Mouse (Mus musculus) MEL (cell line): ENCODE data around the gene Gm9767. TPM values are rescaled to one million over a fixed set of nuclear protein-coding genes. Genes with fewer than 3 reads are reported as not detected.

Experiments used
- DNase-seq: peaks from one replicate; pipeline ENCODE4 v3.0.0; 2011; ENCODE audit warnings: low read depth, low spot score
- H3K27ac ChIP-seq: 2 replicates; pipeline ENCODE4 v1.5.1; 2012; ENCODE audit warnings: low read depth, mild to moderate bottlenecking, control low read depth, low read length, moderate library complexity; ENCODE audit not compliant: control insufficient read depth
- H3K27me3 ChIP-seq, 2 experiments: fragments of 150-350 bp in 1 of 2; sonication (generic) in 1 of 2; 2 replicates each; pipeline ENCODE4 v1.6.1; 2012; ENCODE audit warnings: low read length in 2 of 2, mild to moderate bottlenecking in 2 of 2, improper control_type of control experiment in 1 of 2, moderate library complexity in 1 of 2; ENCODE audit not compliant: insufficient read depth in 2 of 2, control insufficient read depth in 1 of 2
- H3K36me3 ChIP-seq, 2 experiments: 2 replicates each; pipeline ENCODE4 v1.6.1; 2012 to 2014; ENCODE audit warnings: low read length in 2 of 2, improper control_type of control experiment in 1 of 2, inconsistent platforms in 1 of 2, mild to moderate bottlenecking in 1 of 2; ENCODE audit not compliant: insufficient read depth in 2 of 2, control insufficient read depth in 1 of 2
- H3K4me1 ChIP-seq, 2 experiments: fragments of 150-350 bp in 1 of 2; sonication (generic) in 1 of 2; 2 replicates each; pipeline ENCODE4 v1.6.1; 2012; ENCODE audit warnings: low read length in 2 of 2, improper control_type of control experiment in 1 of 2, mild to moderate bottlenecking in 1 of 2; ENCODE audit not compliant: insufficient read depth in 2 of 2, control insufficient read depth in 1 of 2
- H3K4me3 ChIP-seq, 2 experiments: fragments of 150-350 bp in 1 of 2; sonication (generic) in 1 of 2; 2 replicates each; pipeline ENCODE4 v1.5.1; 2012; ENCODE audit warnings: low read depth in 2 of 2, low read length in 2 of 2, mild to moderate bottlenecking in 2 of 2, moderate library complexity in 2 of 2, control low read depth in 1 of 2, improper control_type of control experiment in 1 of 2; ENCODE audit not compliant: control insufficient read depth in 1 of 2, insufficient read depth in 1 of 2
- H3K79me2 ChIP-seq: 2 replicates; pipeline ENCODE4 v1.6.1; 2012; ENCODE audit warnings: mild to moderate bottlenecking, low read length, moderate library complexity; ENCODE audit not compliant: control insufficient read depth, poor library complexity, insufficient read depth
- H3K9ac ChIP-seq: 2 replicates; pipeline ENCODE4 v1.6.1; 2012; ENCODE audit warnings: low read depth, mild to moderate bottlenecking, control low read depth, low read length, moderate library complexity; ENCODE audit not compliant: control insufficient read depth, poor library complexity, severe bottlenecking
- H3K9me3 ChIP-seq: fragments of 150-350 bp; sonication (generic); replicated peaks from 2 replicates; pipeline ENCODE4 v1.6.1; 2012; ENCODE audit warnings: mild to moderate bottlenecking, low read length, improper control_type of control experiment, moderate library complexity; ENCODE audit not compliant: insufficient read depth
- BHLHE40 ChIP-seq: IDR thresholded peaks from 2 replicates; pipeline ENCODE4 v1.6.1; 2012; ENCODE audit warnings: low read depth, mild to moderate bottlenecking, inconsistent platforms, low read length, improper control_type of control experiment, borderline replicate concordance
- MAFK ChIP-seq: IDR thresholded peaks from 2 replicates; pipeline ENCODE4 v1.6.1; 2011; ENCODE audit warnings: low read depth, mild to moderate bottlenecking, low read length, improper control_type of control experiment, borderline replicate concordance
- MXI1 ChIP-seq: IDR thresholded peaks from 2 replicates; pipeline ENCODE4 v1.6.1; 2011; ENCODE audit warnings: mild to moderate bottlenecking, low read depth, low read length, improper control_type of control experiment
- MYC ChIP-seq: IDR thresholded peaks from 2 replicates; pipeline ENCODE4 v1.6.1; 2011; ENCODE audit warnings: low read depth, mild to moderate bottlenecking, low read length, improper control_type of control experiment, moderate library complexity
- NRF1 ChIP-seq: IDR thresholded peaks from 2 replicates; pipeline ENCODE4 v1.6.1; 2014; ENCODE audit warnings: low read depth, mild to moderate bottlenecking, inconsistent platforms, low read length, improper control_type of control experiment, moderate library complexity; ENCODE audit not compliant: poor library complexity, insufficient read depth, severe bottlenecking
- POLR2A ChIP-seq, 2 experiments: IDR thresholded peaks; 2 replicates each; pipeline ENCODE4 v1.6.1; 2011 to 2012; ENCODE audit warnings: low read length in 2 of 2, mild to moderate bottlenecking in 2 of 2, control low read depth in 1 of 2, improper control_type of control experiment in 1 of 2, low read depth in 1 of 2, moderate library complexity in 1 of 2; ENCODE audit not compliant: control insufficient read depth in 1 of 2, insufficient read depth in 1 of 2, poor library complexity in 1 of 2
- POLR2AphosphoS2 ChIP-seq: IDR thresholded peaks from 2 replicates; pipeline ENCODE4 v1.6.1; 2011; ENCODE audit warnings: low read length, improper control_type of control experiment
- SIN3A ChIP-seq: IDR thresholded peaks from 2 replicates; pipeline ENCODE4 v1.6.1; 2012; ENCODE audit warnings: low read length, improper control_type of control experiment, inconsistent platforms
- TAL1 ChIP-seq: IDR thresholded peaks from 2 replicates; pipeline ENCODE4 v1.6.1; 2012; ENCODE audit warnings: mild to moderate bottlenecking, inconsistent platforms, low read length, moderate library complexity, mixed read lengths
- TBP ChIP-seq: IDR thresholded peaks from 2 replicates; pipeline ENCODE4 v1.8.0; 2011; ENCODE audit warnings: low read depth, low read length, improper control_type of control experiment
- USF1 ChIP-seq: IDR thresholded peaks from 2 replicates; pipeline ENCODE4 v1.6.1; 2014; ENCODE audit warnings: low read depth, mild to moderate bottlenecking, inconsistent platforms, low read length, improper control_type of control experiment, moderate library complexity
- USF2 ChIP-seq, 2 experiments: IDR thresholded peaks; 2 replicates each; pipeline ENCODE4 v1.6.1; 2011 to 2012; ENCODE audit warnings: improper control_type of control experiment in 2 of 2, low read length in 2 of 2, borderline replicate concordance in 1 of 2, inconsistent platforms in 1 of 2, low read depth in 1 of 2, mild to moderate bottlenecking in 1 of 2; ENCODE audit not compliant: insufficient read depth in 1 of 2
- ZC3H11A ChIP-seq: IDR thresholded peaks from 2 replicates; pipeline ENCODE4 v1.6.1; 2012; ENCODE audit warnings: low read depth, mild to moderate bottlenecking, inconsistent platforms, low read length, improper control_type of control experiment
- ZKSCAN1 ChIP-seq: IDR thresholded peaks from 2 replicates; pipeline ENCODE4 v1.6.1; 2012; ENCODE audit warnings: low read depth, mild to moderate bottlenecking, inconsistent platforms, low read length, improper control_type of control experiment, moderate library complexity
- polyA plus RNA-seq, 2 experiments: library from polyadenylated mRNA; stranded (reverse) in 1 of 2; unstranded in 1 of 2; fragments of >175 nt in 1 of 2; fragments of >200 nt in 1 of 2; gene quantifications; 2 replicates each; pipeline versions ENCODE4 v1.2.1 to v1.2.4; 2012; ENCODE audit warnings: low replicate concordance in 2 of 2, low read depth in 1 of 2; ENCODE audit not compliant: insufficient read length in 2 of 2, insufficient read depth in 1 of 2, missing spikeins in 1 of 2
- total RNA-seq: library from RNA; depleted of rRNA; stranded (reverse); fragments of 300-350 nt; gene quantifications from 2 replicates; pipeline ENCODE4 v1.2.3, GENCODE M21; 2012; rRNA removed

Gm9767 gene
- total RNA-seq (not detected in 2 replicates), polyA plus RNA-seq (not detected)

DNA sequence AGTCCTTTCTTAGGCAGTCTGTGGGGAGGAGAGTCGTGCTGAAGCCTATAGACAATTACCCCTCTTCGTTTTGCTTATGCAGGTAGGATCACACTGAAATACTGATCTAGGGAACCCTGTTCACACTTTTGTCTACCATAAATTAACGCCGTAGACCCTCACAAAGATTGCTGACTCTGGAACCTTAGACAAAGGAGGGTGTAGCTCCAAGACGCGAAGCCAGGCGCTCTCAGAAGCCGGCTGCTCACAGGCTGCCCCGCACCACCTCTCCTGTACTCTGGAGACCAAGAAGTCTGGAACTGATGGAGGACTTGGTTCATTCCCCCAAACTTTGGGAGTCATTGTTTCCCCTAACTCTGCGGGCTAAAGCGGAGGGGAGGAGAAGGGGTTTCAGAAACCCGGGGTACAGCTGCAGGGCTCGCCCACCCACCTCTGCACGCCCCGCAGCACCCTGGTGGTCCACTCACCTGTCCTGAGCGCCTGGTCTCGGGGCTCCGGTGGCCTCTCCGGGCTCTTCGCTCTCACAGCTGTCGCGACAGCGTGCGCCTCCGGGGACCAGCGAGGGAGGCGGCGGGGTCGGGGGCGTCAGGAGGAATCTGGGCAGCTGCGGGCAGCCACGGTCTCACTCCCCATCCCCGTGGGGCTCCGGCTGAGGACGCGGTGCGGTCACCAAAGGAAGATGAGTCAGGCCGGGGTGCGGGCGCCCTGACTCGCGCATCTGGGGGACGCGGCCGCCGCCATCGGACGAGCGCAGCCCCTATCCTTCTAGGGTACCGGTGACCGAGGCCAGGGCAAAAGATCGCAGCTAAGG lies at the start of gene Gm9767:
Gm9767 (plus strand) TSS at position 585 of the 811 bp plus-strand sequence.
- H3K9ac ChIP-seq: no peak within 1 kb of the TSS
- H3K79me2 ChIP-seq: no peaks in the 10 kb centered on the region
- H3K36me3 ChIP-seq: no peaks in the 10 kb centered on the region
- DNase-seq: no peak
- no peaks in the 10 kb centered on the region for H3K9me3 ChIP-seq
- no peak within 1 kb of the TSS for H3K4me3 ChIP-seq
- no peaks in the 10 kb centered on the region for H3K4me1 ChIP-seq
- H3K27ac ChIP-seq: no peak within 1 kb of the TSS
- H3K27me3 ChIP-seq: no peaks in the 10 kb centered on the region
- TF ChIP-seq POLR2AphosphoS2 (no peak), BHLHE40 (no peak), MYC (no peak), USF2 (IDR thresholded peaks at IDR 0.05; ENCODE audit: borderline replicate concordance in 1 of 2, insufficient read depth in 1 of 2, low read depth in 1 of 2, low read length in 2 of 2) (no peak), MAFK (no peak), POLR2A (IDR thresholded peaks at IDR 0.05; ENCODE audit: control insufficient read depth in 1 of 2, insufficient read depth in 1 of 2, low read depth in 1 of 2, low read length in 2 of 2, poor library complexity in 1 of 2) (no peak), NRF1 (no peak), ZC3H11A (no peak), TAL1 (no peak), MXI1 (no peak)

DNA sequence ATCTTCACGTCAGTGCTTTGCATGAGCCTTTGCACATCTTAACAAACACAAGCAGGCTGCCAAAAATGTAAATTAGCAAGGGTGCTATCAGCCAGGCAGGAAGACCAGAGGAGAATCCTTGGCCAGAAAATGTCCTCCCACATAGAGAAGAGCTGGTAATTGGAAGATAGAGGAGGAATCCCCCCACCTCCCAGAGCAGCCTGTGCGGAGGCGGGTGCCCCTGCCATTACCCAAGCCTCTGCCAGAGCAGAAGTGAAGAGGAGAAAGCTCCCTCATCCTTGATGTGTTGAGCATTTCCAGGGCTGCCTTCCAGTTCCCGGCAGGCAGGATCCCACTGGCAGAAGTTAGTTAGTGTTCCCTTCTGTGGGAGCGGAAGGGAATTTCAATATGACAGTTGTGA lies 43.1 kb upstream of the Gm9767 start:
- H3K9ac ChIP-seq: no peak overlapping the region
- H3K27ac ChIP-seq: no peak overlapping the region
- no peaks in the 10 kb centered on the region for H3K4me1 ChIP-seq
- H3K36me3 ChIP-seq: no peaks in the 10 kb centered on the region
- no peaks in the 10 kb centered on the region for H3K9me3 ChIP-seq
- H3K79me2 ChIP-seq: no peaks in the 10 kb centered on the region
- TF ChIP-seq TAL1 (no peak), SIN3A (no peak), USF1 (no peak), TBP (no peak), ZKSCAN1 (no peak)
- H3K27me3 ChIP-seq: no peaks in the 10 kb centered on the region
- DNase-seq: no peak
- no peak overlapping the region for H3K4me3 ChIP-seq
